Mouse (Mus musculus): ENCODE results near the gene Nsun2. TPM values are rescaled to one million over a fixed set of nuclear protein-coding genes. Genes with fewer than 3 reads are reported as not detected.

The Nsun2 gene
- polyA plus RNA-seq, 1 experiment from 2014 or later, result 125 TPM

DNA sequence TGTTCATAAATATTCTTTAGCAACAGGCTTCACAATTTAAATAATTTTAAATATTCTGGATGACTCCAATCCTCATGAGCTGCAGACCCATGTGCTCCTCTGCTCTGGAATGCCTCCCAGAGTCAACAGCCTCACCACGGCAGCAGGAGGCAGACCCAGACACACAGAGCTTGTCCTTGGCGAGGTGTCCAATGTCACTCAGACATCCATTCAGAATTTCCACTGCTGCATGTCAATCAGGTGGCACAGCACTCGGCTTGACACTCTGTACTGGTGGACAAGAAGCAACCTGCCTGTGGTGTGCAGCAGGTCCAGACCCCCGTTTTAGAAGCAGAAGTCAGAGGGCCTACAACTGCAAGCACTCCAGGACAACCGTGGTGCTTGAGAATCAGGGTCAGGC, 35.3 kb upstream of the Nsun2 start:
- Histone ChIP-seq H3K4me2 (no peak overlapping the region), H3K36me3 (ENCODE audit: control insufficient read depth, insufficient read depth, low read length) (peaks cover 33% of the 10 kb centered on the region), H3K27ac (ENCODE audit: low read depth, low read length) (no peak overlapping the region), H3K27me3 (ENCODE audit: control insufficient read depth, insufficient read depth, low read length) (no peaks in the 10 kb centered on the region), H3K4me1 (ENCODE audit: control insufficient read depth, insufficient read depth, low read length) (no peaks in the 10 kb centered on the region), H3K9me3 (ENCODE audit: control insufficient read depth, low read length) (no peaks in the 10 kb centered on the region), H3K9ac (ENCODE audit: low read length) (no peak overlapping the region), H3K4me3 (ENCODE audit: low read depth, low read length) (no peak overlapping the region)
- no peak for DNase-seq (ENCODE audit: low spot score, missing footprints)
- WGBS, result 85% methylated on average over 5 of the region's 5 CpGs
- ATAC-seq (ENCODE audit: low FRiP score), result no peak

DNA sequence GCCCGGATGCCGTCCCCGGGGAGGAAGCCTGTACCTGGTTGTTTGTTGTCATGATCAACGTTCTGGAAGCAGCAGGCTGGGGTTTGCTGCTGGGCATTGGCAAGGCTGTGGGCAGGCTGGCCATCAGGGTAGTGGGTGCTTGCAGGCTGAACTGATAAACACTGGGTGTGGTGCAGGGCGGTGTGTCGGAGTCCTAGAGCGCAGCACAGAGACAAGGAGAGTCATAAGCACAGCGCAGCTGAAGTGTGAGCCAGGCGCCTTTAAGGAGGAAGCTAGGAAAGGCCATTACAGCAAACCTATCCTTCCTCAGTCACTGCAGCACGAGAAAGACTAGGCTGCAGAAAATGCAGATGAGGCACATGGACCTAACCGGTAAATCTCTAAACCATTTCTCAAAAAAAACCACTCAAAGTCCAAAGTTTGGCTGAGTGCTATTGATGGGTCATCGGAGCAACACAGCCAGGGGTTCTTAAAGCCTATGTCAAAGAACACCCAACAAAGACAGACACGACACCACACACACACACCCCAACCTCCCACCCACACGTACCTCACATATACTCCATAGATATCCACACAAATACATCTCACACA, 31.3 kb upstream of the Nsun2 start:
- WGBS, result 94% methylated on average over 14 of the region's 14 CpGs
- ATAC-seq (ENCODE audit: low FRiP score) (no peak), DNase-seq (ENCODE audit: low spot score, missing footprints) (no peak)
- Histone ChIP-seq H3K9me3 (ENCODE audit: control insufficient read depth, low read length) (no peaks in the 10 kb centered on the region), H3K27me3 (ENCODE audit: control insufficient read depth, insufficient read depth, low read length) (no peaks in the 10 kb centered on the region), H3K27ac (ENCODE audit: low read depth, low read length) (no peak overlapping the region), H3K4me1 (ENCODE audit: control insufficient read depth, insufficient read depth, low read length) (no peaks in the 10 kb centered on the region), H3K4me2 (no peak overlapping the region), H3K9ac (ENCODE audit: low read length) (no peak overlapping the region), H3K36me3 (ENCODE audit: control insufficient read depth, insufficient read depth, low read length) (peaks cover 43% of the 10 kb centered on the region), H3K4me3 (ENCODE audit: low read depth, low read length) (no peak overlapping the region)

DNA sequence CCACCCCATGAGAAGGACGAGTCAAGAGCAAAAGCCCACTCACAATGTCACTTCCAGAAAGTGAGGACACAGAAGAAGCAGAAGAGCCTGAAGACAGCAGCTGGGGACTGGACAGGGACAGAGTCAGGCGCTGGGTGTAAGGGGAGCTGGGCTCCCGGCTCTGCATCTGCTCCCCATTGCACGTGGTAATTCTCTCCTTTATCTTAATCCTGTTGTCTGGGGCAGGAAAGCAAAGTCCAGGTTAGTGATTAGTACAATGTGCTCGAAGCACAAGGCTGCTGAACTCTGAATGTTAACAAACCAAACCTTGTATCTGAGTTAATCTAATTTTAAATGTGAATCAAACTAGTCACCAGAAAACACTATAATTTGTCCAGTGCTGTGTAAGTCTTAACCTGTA, 30.7 kb upstream of the Nsun2 start:
- no peaks in the 10 kb centered on the region for H3K4me1 ChIP-seq (ENCODE audit: control insufficient read depth, insufficient read depth, low read length)
- H3K4me2 ChIP-seq, result no peak overlapping the region
- H3K36me3 ChIP-seq (ENCODE audit: control insufficient read depth, insufficient read depth, low read length), result peaks cover 40% of the 10 kb centered on the region
- ATAC-seq (ENCODE audit: low FRiP score) (no peak), DNase-seq (ENCODE audit: low spot score, missing footprints) (no peak)
- H3K27ac ChIP-seq (ENCODE audit: low read depth, low read length), result no peak overlapping the region
- H3K9ac ChIP-seq (ENCODE audit: low read length), result no peak overlapping the region
- no peaks in the 10 kb centered on the region for H3K27me3 ChIP-seq (ENCODE audit: control insufficient read depth, insufficient read depth, low read length)
- H3K9me3 ChIP-seq (ENCODE audit: control insufficient read depth, low read length), result no peaks in the 10 kb centered on the region
- no peak overlapping the region for H3K4me3 ChIP-seq (ENCODE audit: low read depth, low read length)
- WGBS, result 87% methylated on average over 5 of the region's 5 CpGs

DNA sequence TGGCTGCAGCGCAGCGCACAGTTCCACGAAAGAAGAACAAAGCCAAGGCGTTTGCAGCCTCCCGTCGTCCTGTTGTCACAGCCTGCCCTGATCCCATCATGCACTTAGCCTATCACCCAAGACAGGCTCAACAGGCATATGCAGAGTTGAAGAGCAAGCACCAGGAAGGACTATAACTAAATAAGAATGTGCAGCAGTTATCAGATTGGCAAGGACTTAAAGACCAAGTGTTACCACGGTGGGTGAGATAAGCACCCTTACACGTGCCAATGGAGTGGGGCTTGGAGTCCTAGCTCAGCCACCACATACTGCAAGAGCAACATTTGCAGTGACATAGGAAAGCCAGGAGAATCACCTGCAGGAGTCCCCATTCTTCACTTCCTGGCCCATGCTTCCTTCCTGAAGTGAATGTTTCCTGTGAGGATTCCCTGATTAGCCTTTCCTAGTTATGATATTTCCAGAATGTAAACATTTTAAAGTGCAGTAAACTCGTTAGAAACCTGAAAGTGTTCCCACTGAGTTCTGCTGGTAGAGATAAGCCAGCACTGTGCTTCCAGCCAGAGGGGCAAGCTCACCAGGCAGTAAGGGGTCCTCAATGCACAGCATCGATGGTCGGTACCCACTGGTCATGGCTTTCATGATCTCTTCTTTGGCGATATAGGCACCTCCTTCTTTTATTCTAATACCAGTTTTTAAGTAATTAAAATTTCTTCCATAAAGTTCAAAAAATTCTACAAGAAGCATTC, 27.0 kb upstream of the Nsun2 start:
- Histone ChIP-seq H3K9me3 (ENCODE audit: control insufficient read depth, low read length) (no peaks in the 10 kb centered on the region), H3K4me1 (ENCODE audit: control insufficient read depth, insufficient read depth, low read length) (no peaks in the 10 kb centered on the region), H3K9ac (ENCODE audit: low read length) (no peak overlapping the region), H3K36me3 (ENCODE audit: control insufficient read depth, insufficient read depth, low read length) (peaks cover 27% of the 10 kb centered on the region; the same call in 1 of the 2 replicates), H3K27me3 (ENCODE audit: control insufficient read depth, insufficient read depth, low read length) (no peaks in the 10 kb centered on the region), H3K4me2 (no peak overlapping the region), H3K4me3 (ENCODE audit: low read depth, low read length) (no peak overlapping the region), H3K27ac (ENCODE audit: low read depth, low read length) (no peak overlapping the region)
- no peak for DNase-seq (ENCODE audit: low spot score, missing footprints)
- 88% methylated on average over 12 of the region's 12 CpGs for WGBS
- ATAC-seq (ENCODE audit: low FRiP score), result no peak

DNA sequence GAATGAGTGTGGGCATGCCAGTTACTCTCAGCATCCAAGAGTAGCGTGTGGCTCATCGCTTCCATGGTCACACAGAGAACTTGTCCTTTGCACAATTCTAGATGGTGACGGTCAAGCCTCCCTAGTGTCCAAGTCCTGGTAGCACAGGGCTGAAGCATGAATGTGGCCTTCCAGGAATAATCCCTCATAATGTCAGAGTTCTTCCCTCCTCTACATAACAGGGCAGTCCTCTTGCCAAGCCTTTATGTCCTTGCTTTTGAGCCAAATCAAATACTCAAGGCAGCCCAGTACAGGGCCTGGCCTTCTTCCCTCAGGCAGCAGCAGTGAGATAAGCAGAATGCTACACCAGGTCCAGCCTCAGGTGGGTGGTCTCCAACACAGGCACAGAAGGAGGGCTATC, 25.9 kb upstream of the Nsun2 start:
- Histone ChIP-seq H3K4me3 (ENCODE audit: low read depth, low read length) (no peak overlapping the region), H3K27me3 (ENCODE audit: control insufficient read depth, insufficient read depth, low read length) (no peaks in the 10 kb centered on the region), H3K4me2 (no peak overlapping the region), H3K4me1 (ENCODE audit: control insufficient read depth, insufficient read depth, low read length) (no peaks in the 10 kb centered on the region), H3K9ac (ENCODE audit: low read length) (no peak overlapping the region), H3K36me3 (ENCODE audit: control insufficient read depth, insufficient read depth, low read length) (peaks cover 20% of the 10 kb centered on the region; the same call in 1 of the 2 replicates), H3K9me3 (ENCODE audit: control insufficient read depth, low read length) (no peaks in the 10 kb centered on the region), H3K27ac (ENCODE audit: low read depth, low read length) (no peak overlapping the region)
- 94% methylated on average over 3 of the region's 3 CpGs for WGBS
- no peak for ATAC-seq (ENCODE audit: low FRiP score)
- DNase-seq (ENCODE audit: low spot score, missing footprints), result no peak

GRCm38 (mm10) chr13:69509391-69510244, 23.9 kb upstream of the Nsun2 start:
- no peak overlapping the region for H3K27ac ChIP-seq (ENCODE audit: low read depth, low read length)
- H3K4me2 ChIP-seq, result no peak overlapping the region
- H3K4me1 ChIP-seq (ENCODE audit: control insufficient read depth, insufficient read depth, low read length), result no peaks in the 10 kb centered on the region
- no peak overlapping the region for H3K9ac ChIP-seq (ENCODE audit: low read length)
- ATAC-seq (ENCODE audit: low FRiP score), result peak; percentile 79
- DNase-seq (ENCODE audit: low spot score, missing footprints), result no peak
- H3K4me3 ChIP-seq (ENCODE audit: low read depth, low read length), result no peak overlapping the region
- 67% methylated on average over 9 of the region's 9 CpGs for whole genome bisulfite sequencing
- H3K36me3 ChIP-seq (ENCODE audit: control insufficient read depth, insufficient read depth, low read length), result peaks cover 11% of the 10 kb centered on the region; the same call in 1 of the 2 replicates
- no peaks in the 10 kb centered on the region for H3K27me3 ChIP-seq (ENCODE audit: control insufficient read depth, insufficient read depth, low read length)
- no peaks in the 10 kb centered on the region for H3K9me3 ChIP-seq (ENCODE audit: control insufficient read depth, low read length)

DNA sequence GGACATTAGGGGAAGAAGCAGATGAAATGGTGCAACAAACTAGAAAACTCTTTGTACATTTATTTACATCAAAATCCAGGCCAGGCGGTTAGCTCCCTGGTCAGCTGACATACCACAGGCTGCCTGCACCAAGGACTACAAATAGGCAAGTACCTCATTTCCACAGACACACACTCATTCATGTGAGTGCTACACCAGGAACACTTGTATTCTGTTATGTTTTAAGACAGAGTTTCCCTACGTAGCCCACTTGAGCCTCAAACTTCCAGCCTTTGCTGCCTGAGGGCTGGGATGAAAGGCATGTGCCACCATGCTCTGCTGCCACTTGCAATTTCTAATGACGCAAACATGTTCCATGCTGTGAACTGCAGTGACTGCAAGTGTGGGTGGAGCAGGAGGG, 18.5 kb upstream of the Nsun2 start:
- no peak overlapping the region for H3K4me3 ChIP-seq (ENCODE audit: low read depth, low read length)
- H3K9me3 ChIP-seq (ENCODE audit: control insufficient read depth, low read length), result no peaks in the 10 kb centered on the region
- WGBS, result 85% methylated on average over 3 of the region's 3 CpGs
- no peak overlapping the region for H3K9ac ChIP-seq (ENCODE audit: low read length)
- no peaks in the 10 kb centered on the region for H3K27me3 ChIP-seq (ENCODE audit: control insufficient read depth, insufficient read depth, low read length)
- H3K27ac ChIP-seq (ENCODE audit: low read depth, low read length), result no peak overlapping the region
- H3K4me2 ChIP-seq, result no peak overlapping the region
- H3K36me3 ChIP-seq (ENCODE audit: control insufficient read depth, insufficient read depth, low read length), result peaks cover 4% of the 10 kb centered on the region; the same call in 1 of the 2 replicates
- ATAC-seq (ENCODE audit: low FRiP score) (no peak), DNase-seq (ENCODE audit: low spot score, missing footprints) (no peak)
- no peaks in the 10 kb centered on the region for H3K4me1 ChIP-seq (ENCODE audit: control insufficient read depth, insufficient read depth, low read length)

DNA sequence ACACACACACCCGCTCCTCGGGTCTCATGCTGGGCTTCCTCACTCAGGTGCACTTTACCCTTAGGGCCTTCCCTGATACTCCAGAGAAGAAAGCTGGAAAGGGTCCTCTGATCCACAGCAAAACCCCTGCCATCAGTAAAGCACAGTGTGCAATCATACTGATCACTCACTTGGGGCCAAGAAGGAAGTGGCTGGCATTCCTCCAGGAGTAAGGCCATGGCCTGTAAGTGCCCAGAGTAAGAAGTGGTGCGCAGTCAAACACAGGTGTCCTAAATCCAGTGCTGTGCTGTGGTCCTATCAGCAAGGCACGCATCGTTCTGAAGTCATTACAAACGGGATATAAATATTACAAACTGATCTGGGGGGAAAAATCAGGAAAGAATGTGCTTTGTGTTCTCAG, 16.1 kb upstream of the Nsun2 start:
- no peak for ATAC-seq (ENCODE audit: low FRiP score)

DNA sequence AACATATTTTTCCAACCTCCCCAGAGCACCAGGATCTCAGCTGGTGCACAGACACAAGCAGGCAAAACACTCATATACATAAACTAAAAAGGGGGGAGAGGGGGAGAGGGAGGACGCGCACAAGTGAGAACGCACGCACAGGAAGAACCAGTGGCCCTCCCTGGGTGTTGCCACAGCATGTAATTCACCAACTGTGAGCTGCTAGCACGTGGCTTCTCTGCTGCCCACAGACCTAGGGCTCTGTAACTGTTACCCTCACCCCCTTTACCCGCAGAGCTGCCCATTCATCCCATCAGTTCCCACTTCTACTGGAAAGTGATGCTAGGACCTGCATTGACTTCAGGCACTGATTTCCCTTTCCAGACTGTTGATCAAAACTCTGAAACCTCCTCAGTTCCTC, 14.4 kb upstream of the Nsun2 start:
- H3K9me3 ChIP-seq (ENCODE audit: control insufficient read depth, low read length), result no peaks in the 10 kb centered on the region
- H3K4me3 ChIP-seq (ENCODE audit: low read depth, low read length), result no peak overlapping the region
- no peaks in the 10 kb centered on the region for H3K27me3 ChIP-seq (ENCODE audit: control insufficient read depth, insufficient read depth, low read length)
- no peak overlapping the region for H3K4me2 ChIP-seq
- 77% methylated on average over 6 of the region's 6 CpGs for WGBS
- no peak for DNase-seq (ENCODE audit: low spot score, missing footprints)
- no peaks in the 10 kb centered on the region for H3K36me3 ChIP-seq (ENCODE audit: control insufficient read depth, insufficient read depth, low read length)
- H3K4me1 ChIP-seq (ENCODE audit: control insufficient read depth, insufficient read depth, low read length), result peaks cover 7% of the 10 kb centered on the region; the same call in 1 of the 2 replicates
- no peak overlapping the region for H3K9ac ChIP-seq (ENCODE audit: low read length)
- no peak overlapping the region for H3K27ac ChIP-seq (ENCODE audit: low read depth, low read length)
- no peak for ATAC-seq (ENCODE audit: low FRiP score)

More for the DNA sequence above, 16.1 kb upstream of the Nsun2 start:
- Histone ChIP-seq H3K27me3 (ENCODE audit: control insufficient read depth, insufficient read depth, low read length) (no peaks in the 10 kb centered on the region), H3K27ac (ENCODE audit: low read depth, low read length) (no peak overlapping the region), H3K4me1 (ENCODE audit: control insufficient read depth, insufficient read depth, low read length) (peaks cover 5% of the 10 kb centered on the region; the same call in 1 of the 2 replicates), H3K9ac (ENCODE audit: low read length) (no peak overlapping the region), H3K9me3 (ENCODE audit: control insufficient read depth, low read length) (no peaks in the 10 kb centered on the region), H3K4me2 (no peak overlapping the region), H3K4me3 (ENCODE audit: low read depth, low read length) (no peak overlapping the region), H3K36me3 (ENCODE audit: control insufficient read depth, insufficient read depth, low read length) (no peaks in the 10 kb centered on the region; the same call in 1 of the 2 replicates)
- 96% methylated on average over 6 of the region's 6 CpGs for WGBS
- no peak for DNase-seq (ENCODE audit: low spot score, missing footprints)

Data from midbrain, embryonic 11.5 days (tissue).